Mouse (Mus musculus) forebrain, embryonic 14.5 days (tissue): ENCODE results near the gene Ccdc130. TPM values are rescaled to one million over a fixed set of nuclear protein-coding genes. Genes with fewer than 3 reads are reported as not detected.

Experiments
- ATAC-seq: fragments of 200-750 bp; cut with Nextera tagmentation; 2 replicates; pipeline ENCODE4 v1.8.0; 2017; ENCODE audit warnings: mild to moderate bottlenecking, moderate library complexity
- DNase-seq: peaks from one replicate; pipeline ENCODE4 v3.0.0-alpha.2; 2015; ENCODE audit warnings: low spot score
- H3K27ac ChIP-seq: fragments of 300-500 bp; sonication (generic); 2 replicates; pipeline ENCODE4 v1.5.1; 2014; ENCODE audit warnings: low read depth, mild to moderate bottlenecking, control low read depth, low read length, moderate library complexity
- H3K27me3 ChIP-seq: fragments of 300-500 bp; sonication (generic); replicated peaks from 2 replicates; pipeline ENCODE4 v1.6.1; 2014; ENCODE audit warnings: low read length, control low read depth, mixed read lengths; ENCODE audit not compliant: control insufficient read depth, insufficient read depth
- H3K36me3 ChIP-seq: fragments of 300-500 bp; sonication (generic); 2 replicates; pipeline ENCODE4 v1.6.1; 2014; ENCODE audit warnings: low read length, control low read depth; ENCODE audit not compliant: control insufficient read depth, insufficient read depth
- H3K4me1 ChIP-seq: fragments of 300-500 bp; sonication (generic); 2 replicates; pipeline ENCODE4 v1.6.1; 2014; ENCODE audit warnings: antibody characterized with exemption, low read length, control low read depth; ENCODE audit not compliant: control insufficient read depth, insufficient read depth
- H3K4me2 ChIP-seq: fragments of 300-500 bp; sonication (generic); 2 replicates; pipeline ENCODE4 v1.6.1; 2014; ENCODE audit warnings: mild to moderate bottlenecking, control low read depth, low read length
- H3K4me3 ChIP-seq: fragments of 300-500 bp; sonication (generic); 2 replicates; pipeline ENCODE4 v1.5.1; 2014; ENCODE audit warnings: low read depth, low read length, control low read depth
- H3K9ac ChIP-seq: fragments of 300-500 bp; sonication (generic); 2 replicates; pipeline ENCODE4 v1.6.1; 2014; ENCODE audit warnings: mild to moderate bottlenecking, low read length, control low read depth, moderate library complexity
- H3K9me3 ChIP-seq: fragments of 300-500 bp; sonication (generic); replicated peaks from 2 replicates; pipeline ENCODE4 v1.6.1; 2016; ENCODE audit warnings: low read length, control low read depth, mixed read lengths; ENCODE audit not compliant: control insufficient read depth
- WGBS: fragments of 180-500 bp; shearing (Covaris S2); extraction: QIAGEN DNeasy Blood & Tissue Kit; methylation state at CpG from one replicate; pipeline ENCODE4 v1.1.7; 2014; 5-methylcytosine and 5-hydroxymethylcytosine counted together
- polyA plus RNA-seq: library from polyadenylated mRNA; unstranded; fragments of >200 nt; fragmentation: Nextera tagmentation; extraction: Ambion mirVana; gene quantifications from 2 replicates; pipeline ENCODE4 v1.2.1, GENCODE M21; 2014

Gene Ccdc130
- polyA plus RNA-seq, 1 experiment from 2014 or later: 28.9 TPM

GRCm38 (mm10) chr8:84230735-84231134 lies 39.4 kb downstream of the Ccdc130 start:
- 74% methylated on average over 17 of the region's 17 CpGs for WGBS

GRCm38 (mm10) chr8:84223322-84224029 lies 46.7 kb downstream of the Ccdc130 start:
- Histone ChIP-seq H3K27ac (no peak overlapping the region), H3K4me1 (no peaks in the 10 kb centered on the region), H3K9ac (no peak overlapping the region), H3K27me3 (no peaks in the 10 kb centered on the region), H3K4me2 (no peak overlapping the region), H3K4me3 (no peak overlapping the region), H3K9me3 (no peaks in the 10 kb centered on the region), H3K36me3 (peaks cover 96% of the 10 kb centered on the region)
- ATAC-seq: no peak
- DNase-seq: no peak
- WGBS: 75% methylated on average over 21 of the region's 21 CpGs

More at GRCm38 (mm10) chr8:84230735-84231134, 39.4 kb downstream of the Ccdc130 start:
- H3K9ac ChIP-seq: no peak overlapping the region
- no peak for DNase-seq
- no peaks in the 10 kb centered on the region for H3K9me3 ChIP-seq
- H3K27ac ChIP-seq: no peak overlapping the region
- H3K4me2 ChIP-seq: no peak overlapping the region
- no peak overlapping the region for H3K4me3 ChIP-seq
- no peaks in the 10 kb centered on the region for H3K27me3 ChIP-seq
- peaks cover 92% of the 10 kb centered on the region for H3K36me3 ChIP-seq
- ATAC-seq: no peak
- peaks cover 8% of the 10 kb centered on the region for H3K4me1 ChIP-seq

GRCm38 (mm10) chr8:84222566-84223165 lies 47.5 kb downstream of the Ccdc130 start:
- H3K4me2 ChIP-seq: no peak overlapping the region
- DNase-seq (no peak), ATAC-seq (no peak)
- no peaks in the 10 kb centered on the region for H3K27me3 ChIP-seq
- 97% methylated on average over 9 of the region's 9 CpGs for WGBS
- peaks cover 96% of the 10 kb centered on the region for H3K36me3 ChIP-seq
- H3K27ac ChIP-seq: no peak overlapping the region
- H3K9ac ChIP-seq: no peak overlapping the region
- H3K9me3 ChIP-seq: no peaks in the 10 kb centered on the region
- H3K4me3 ChIP-seq: no peak overlapping the region
- H3K4me1 ChIP-seq: no peaks in the 10 kb centered on the region

GRCm38 (mm10) chr8:84220105-84220504 lies 50.1 kb downstream of the Ccdc130 start:
- no peaks in the 10 kb centered on the region for H3K4me1 ChIP-seq
- 91% methylated on average over 7 of the region's 7 CpGs for WGBS
- no peak overlapping the region for H3K9ac ChIP-seq
- peaks cover 96% of the 10 kb centered on the region for H3K36me3 ChIP-seq
- no peak overlapping the region for H3K4me2 ChIP-seq
- no peak for DNase-seq
- no peaks in the 10 kb centered on the region for H3K27me3 ChIP-seq
- no peak for ATAC-seq
- no peak overlapping the region for H3K27ac ChIP-seq
- no peaks in the 10 kb centered on the region for H3K9me3 ChIP-seq
- H3K4me3 ChIP-seq: no peak overlapping the region

- ATAC-seq: no peak
- Histone ChIP-seq H3K4me1 (no peaks in the 10 kb centered on the region), H3K36me3 (peaks cover 95% of the 10 kb centered on the region), H3K27ac (no peak overlapping the region), H3K4me3 (no peak overlapping the region), H3K4me2 (no peak overlapping the region), H3K9ac (no peak overlapping the region), H3K27me3 (no peaks in the 10 kb centered on the region), H3K9me3 (no peaks in the 10 kb centered on the region)
- WGBS: 95% methylated on average over 5 of the region's 5 CpGs
- no peak for DNase-seq
Observed at GRCm38 (mm10) chr8:84218143-84218542, 52.0 kb downstream of the Ccdc130 start.

- no peak overlapping the region for H3K27ac ChIP-seq
- no peak for DNase-seq
- WGBS: 93% methylated on average over 11 of the region's 11 CpGs
Observed at GRCm38 (mm10) chr8:84217206-84217605, 53.0 kb downstream of the Ccdc130 start.

GRCm38 (mm10) chr8:84213277-84213676 lies 56.9 kb downstream of the Ccdc130 start:
- Histone ChIP-seq H3K36me3 (peaks cover 93% of the 10 kb centered on the region), H3K4me3 (no peak overlapping the region), H3K27ac (no peak overlapping the region), H3K9ac (no peak overlapping the region), H3K9me3 (no peaks in the 10 kb centered on the region), H3K4me1 (peaks cover 10% of the 10 kb centered on the region), H3K27me3 (no peaks in the 10 kb centered on the region), H3K4me2 (no peak overlapping the region)
- ATAC-seq (no peak), DNase-seq (no peak)
- WGBS: 88% methylated on average over 4 of the region's 4 CpGs

More at GRCm38 (mm10) chr8:84217206-84217605, 53.0 kb downstream of the Ccdc130 start:
- Histone ChIP-seq H3K4me2 (no peak overlapping the region), H3K36me3 (peaks cover 95% of the 10 kb centered on the region), H3K4me3 (no peak overlapping the region), H3K9ac (no peak overlapping the region), H3K27me3 (no peaks in the 10 kb centered on the region), H3K9me3 (no peaks in the 10 kb centered on the region), H3K4me1 (no peaks in the 10 kb centered on the region)
- no peak for ATAC-seq

GRCm38 (mm10) chr8:84211881-84212563 lies 58.2 kb downstream of the Ccdc130 start:
- H3K9me3 ChIP-seq: no peaks in the 10 kb centered on the region
- no peak overlapping the region for H3K4me3 ChIP-seq
- H3K9ac ChIP-seq: no peak overlapping the region
- H3K36me3 ChIP-seq: peaks cover 80% of the 10 kb centered on the region
- DNase-seq: no peak
- no peaks in the 10 kb centered on the region for H3K27me3 ChIP-seq
- peaks cover 10% of the 10 kb centered on the region for H3K4me1 ChIP-seq
- no peak for ATAC-seq
- no peak overlapping the region for H3K4me2 ChIP-seq
- 92% methylated on average over 31 of the region's 31 CpGs for WGBS
- no peak overlapping the region for H3K27ac ChIP-seq

- no peak overlapping the region for H3K27ac ChIP-seq
- peaks cover 72% of the 10 kb centered on the region for H3K36me3 ChIP-seq
- H3K4me3 ChIP-seq: no peak overlapping the region
- no peak overlapping the region for H3K4me2 ChIP-seq
- WGBS: 94% methylated on average over 3 of the region's 3 CpGs
- no peak overlapping the region for H3K9ac ChIP-seq
- ATAC-seq (no peak), DNase-seq (no peak)
- H3K4me1 ChIP-seq: peaks cover 10% of the 10 kb centered on the region
- no peaks in the 10 kb centered on the region for H3K9me3 ChIP-seq
- no peaks in the 10 kb centered on the region for H3K27me3 ChIP-seq
Observed at GRCm38 (mm10) chr8:84211202-84211601, 59.0 kb downstream of the Ccdc130 start.
